Mouse (Mus musculus) forebrain, embryonic 15.5 days (tissue): ENCODE data around the gene Stard3nl. TPM values are rescaled to one million over a fixed set of nuclear protein-coding genes. Genes with fewer than 3 reads are reported as not detected.

Source experiments
- ATAC-seq: fragments of 200-750 bp; cut with Nextera tagmentation; replicated peaks from 2 replicates; pipeline ENCODE4 v1.8.0; 2017; ENCODE audit warnings: mild to moderate bottlenecking, moderate TSS enrichment, moderate library complexity
- H3K27ac ChIP-seq: fragments of 300-500 bp; sonication (generic); replicated peaks from 2 replicates; pipeline ENCODE4 v1.5.1; 2015; ENCODE audit warnings: mild to moderate bottlenecking, inconsistent platforms
- H3K27me3 ChIP-seq: fragments of 300-500 bp; sonication (generic); 2 replicates; pipeline ENCODE4 v1.6.1; 2015; ENCODE audit warnings: inconsistent platforms
- H3K36me3 ChIP-seq: fragments of 300-500 bp; sonication (generic); 2 replicates; pipeline ENCODE4 v1.6.1; 2015; ENCODE audit warnings: mild to moderate bottlenecking, inconsistent platforms
- H3K4me1 ChIP-seq: fragments of 300-500 bp; sonication (generic); 2 replicates; pipeline ENCODE4 v1.6.1; 2015; ENCODE audit warnings: inconsistent platforms
- H3K4me2 ChIP-seq: fragments of 300-500 bp; sonication (generic); replicated peaks from 2 replicates; pipeline ENCODE4 v1.6.1; 2015; ENCODE audit warnings: mild to moderate bottlenecking, inconsistent platforms
- H3K4me3 ChIP-seq: fragments of 300-500 bp; sonication (generic); 2 replicates; pipeline ENCODE4 v1.5.1; 2015; ENCODE audit warnings: mild to moderate bottlenecking, inconsistent platforms
- H3K9ac ChIP-seq: fragments of 300-500 bp; sonication (generic); replicated peaks from 2 replicates; pipeline ENCODE4 v1.6.1; 2015; ENCODE audit warnings: mild to moderate bottlenecking, inconsistent platforms
- H3K9me3 ChIP-seq: fragments of 300-500 bp; sonication (generic); 2 replicates; pipeline ENCODE4 v1.6.1; 2016; ENCODE audit warnings: inconsistent platforms
- WGBS: fragments of 180-500 bp; shearing (Covaris S2); methylation state at CpG from one replicate; pipeline ENCODE4 v1.1.7; 2015; ENCODE audit warnings: mixed read lengths; 5-methylcytosine and 5-hydroxymethylcytosine counted together
- polyA plus RNA-seq: library from polyadenylated mRNA; unstranded; fragments of >200 nt; fragmentation: Nextera tagmentation; extraction: Ambion mirVana; gene quantifications from 2 replicates; pipeline ENCODE4 v1.2.1, GENCODE M21; 2015

Stard3nl gene
- polyA plus RNA-seq, 1 experiment from 2014 or later, result 183 TPM

GRCm38 (mm10) chr13:19407953-19408352 is 12.4 kb upstream of the Stard3nl start:
- H3K36me3 ChIP-seq, result no peaks in the 10 kb centered on the region
- H3K4me3 ChIP-seq, result no peak overlapping the region
- no peak overlapping the region for H3K9ac ChIP-seq
- no peak overlapping the region for H3K27ac ChIP-seq
- H3K4me2 ChIP-seq, result no peak overlapping the region
- no peak for ATAC-seq
- 88% methylated on average over 2 of the region's 2 CpGs for WGBS
- H3K27me3 ChIP-seq, result no peaks in the 10 kb centered on the region
- H3K9me3 ChIP-seq, result no peaks in the 10 kb centered on the region
- no peaks in the 10 kb centered on the region for H3K4me1 ChIP-seq

GRCm38 (mm10) chr13:19404623-19405022 is 9.0 kb upstream of the Stard3nl start:
- H3K9me3 ChIP-seq, result no peaks in the 10 kb centered on the region
- H3K4me3 ChIP-seq, result no peak overlapping the region
- 87% methylated on average over 2 of the region's 2 CpGs for WGBS
- no peaks in the 10 kb centered on the region for H3K4me1 ChIP-seq
- no peak overlapping the region for H3K9ac ChIP-seq
- no peak for ATAC-seq
- H3K27me3 ChIP-seq, result no peaks in the 10 kb centered on the region
- H3K27ac ChIP-seq, result no peak overlapping the region
- no peaks in the 10 kb centered on the region for H3K36me3 ChIP-seq
- no peak overlapping the region for H3K4me2 ChIP-seq

GRCm38 (mm10) chr13:19394798-19395687 is 552 bp downstream of the Stard3nl start:
- peak overlapping the region; percentile 46 for H3K4me2 ChIP-seq
- ATAC-seq, result peak; percentile 86; the same call in 1 of the 2 replicates
- under 1% methylated on average over 25 of the region's 25 CpGs for WGBS
- peak overlapping the region; percentile 94 for H3K27ac ChIP-seq
- peak overlapping the region; percentile 82 for H3K4me3 ChIP-seq
- H3K27me3 ChIP-seq, result no peaks in the 10 kb centered on the region
- H3K36me3 ChIP-seq, result no peaks in the 10 kb centered on the region
- H3K9ac ChIP-seq, result peak overlapping the region; percentile 94
- peaks cover 33% of the 10 kb centered on the region for H3K4me1 ChIP-seq
- no peaks in the 10 kb centered on the region for H3K9me3 ChIP-seq

GRCm38 (mm10) chr13:19394171-19394570 is 1.4 kb downstream of the Stard3nl start:
- peak overlapping the region; percentile 82 for H3K4me3 ChIP-seq
- H3K36me3 ChIP-seq, result no peaks in the 10 kb centered on the region
- 83% methylated on average over 4 of the region's 4 CpGs for WGBS
- H3K27me3 ChIP-seq, result no peaks in the 10 kb centered on the region
- H3K4me1 ChIP-seq, result peaks cover 36% of the 10 kb centered on the region
- no peak for ATAC-seq
- peak overlapping the region; percentile 94 for H3K9ac ChIP-seq
- no peak overlapping the region for H3K27ac ChIP-seq
- no peaks in the 10 kb centered on the region for H3K9me3 ChIP-seq
- H3K4me2 ChIP-seq, result peak overlapping the region; percentile 46

GRCm38 (mm10) chr13:19393731-19394130 is 1.9 kb downstream of the Stard3nl start:
- Histone ChIP-seq H3K9ac (no peak overlapping the region), H3K27ac (no peak overlapping the region)

GRCm38 (mm10) chr13:19391608-19392007 is 4.0 kb downstream of the Stard3nl start:
- H3K9ac ChIP-seq, result no peak overlapping the region
- H3K4me2 ChIP-seq, result no peak overlapping the region
- WGBS, result 82% methylated on average over 4 of the region's 4 CpGs
- H3K4me1 ChIP-seq, result peaks cover 30% of the 10 kb centered on the region
- no peaks in the 10 kb centered on the region for H3K27me3 ChIP-seq
- no peak overlapping the region for H3K27ac ChIP-seq
- H3K9me3 ChIP-seq, result no peaks in the 10 kb centered on the region
- no peak overlapping the region for H3K4me3 ChIP-seq
- no peak for ATAC-seq
- no peaks in the 10 kb centered on the region for H3K36me3 ChIP-seq

More at GRCm38 (mm10) chr13:19393731-19394130, 1.9 kb downstream of the Stard3nl start:
- Histone ChIP-seq H3K4me1 (peaks cover 36% of the 10 kb centered on the region), H3K4me3 (no peak overlapping the region; the same call in 1 of the 2 replicates), H3K27me3 (no peaks in the 10 kb centered on the region), H3K36me3 (no peaks in the 10 kb centered on the region), H3K9me3 (no peaks in the 10 kb centered on the region), H3K4me2 (peak overlapping the region; percentile 46)
- WGBS, result 75% methylated on average over 2 of the region's 2 CpGs
- ATAC-seq, result no peak

GRCm38 (mm10) chr13:19390296-19390695 is 5.3 kb downstream of the Stard3nl start:
- ATAC-seq, result no peak
- WGBS, result 61% methylated on average over 4 of the region's 4 CpGs
- H3K4me2 ChIP-seq, result no peak overlapping the region
- no peak overlapping the region for H3K9ac ChIP-seq
- no peaks in the 10 kb centered on the region for H3K36me3 ChIP-seq
- H3K4me1 ChIP-seq, result peaks cover 27% of the 10 kb centered on the region
- H3K9me3 ChIP-seq, result no peaks in the 10 kb centered on the region
- no peak overlapping the region for H3K27ac ChIP-seq
- H3K27me3 ChIP-seq, result no peaks in the 10 kb centered on the region
- H3K4me3 ChIP-seq, result no peak overlapping the region

- H3K9ac ChIP-seq, result no peak overlapping the region
- H3K4me3 ChIP-seq, result no peak overlapping the region
- WGBS, result 39% methylated on average over 12 of the region's 12 CpGs
- H3K4me1 ChIP-seq, result peaks cover 26% of the 10 kb centered on the region
- H3K27me3 ChIP-seq, result no peaks in the 10 kb centered on the region
- no peak overlapping the region for H3K4me2 ChIP-seq
- H3K36me3 ChIP-seq, result no peaks in the 10 kb centered on the region
- no peak for ATAC-seq
- no peak overlapping the region for H3K27ac ChIP-seq
- no peaks in the 10 kb centered on the region for H3K9me3 ChIP-seq
These were observed 5.7 kb downstream of the Stard3nl start for GRCm38 (mm10) chr13:19389896-19390295.

- Histone ChIP-seq H3K4me3 (no peak overlapping the region), H3K27me3 (no peaks in the 10 kb centered on the region), H3K9ac (no peak overlapping the region), H3K36me3 (no peaks in the 10 kb centered on the region), H3K4me2 (no peak overlapping the region), H3K9me3 (no peaks in the 10 kb centered on the region), H3K4me1 (peaks cover 23% of the 10 kb centered on the region), H3K27ac (no peak overlapping the region)
- ATAC-seq, result no peak
- 83% methylated on average over 1 of the region's 1 CpGs for WGBS
These were observed 6.2 kb downstream of the Stard3nl start for GRCm38 (mm10) chr13:19389434-19389833.

- ATAC-seq, result no peak
- Histone ChIP-seq H3K27ac (no peak overlapping the region), H3K4me3 (no peak overlapping the region), H3K9ac (no peak overlapping the region), H3K4me1 (peaks cover 5% of the 10 kb centered on the region), H3K36me3 (no peaks in the 10 kb centered on the region), H3K27me3 (no peaks in the 10 kb centered on the region), H3K4me2 (no peak overlapping the region), H3K9me3 (no peaks in the 10 kb centered on the region)
- 96% methylated on average over 4 of the region's 4 CpGs for WGBS
These were observed 10.4 kb downstream of the Stard3nl start for GRCm38 (mm10) chr13:19385226-19385625.

GRCm38 (mm10) chr13:19381112-19381828 is 14.3 kb downstream of the Stard3nl start:
- Histone ChIP-seq H3K27me3 (no peaks in the 10 kb centered on the region), H3K4me3 (no peak overlapping the region), H3K9ac (no peak overlapping the region), H3K27ac (no peak overlapping the region), H3K36me3 (no peaks in the 10 kb centered on the region), H3K4me1 (no peaks in the 10 kb centered on the region), H3K9me3 (no peaks in the 10 kb centered on the region), H3K4me2 (no peak overlapping the region)
- WGBS, result 83% methylated on average over 9 of the region's 9 CpGs
- ATAC-seq, result no peak

GRCm38 (mm10) chr13:19379313-19379712 is 16.3 kb downstream of the Stard3nl start:
- Histone ChIP-seq H3K4me1 (no peaks in the 10 kb centered on the region), H3K27ac (no peak overlapping the region), H3K36me3 (peaks cover 6% of the 10 kb centered on the region; the same call in 1 of the 2 replicates), H3K4me3 (no peak overlapping the region), H3K27me3 (no peaks in the 10 kb centered on the region), H3K9me3 (no peaks in the 10 kb centered on the region), H3K4me2 (no peak overlapping the region), H3K9ac (no peak overlapping the region)
- WGBS, result 81% methylated on average over 6 of the region's 6 CpGs
- no peak for ATAC-seq
